Mouse (Mus musculus): Measurements from ENCODE around the gene Dusp18.

DNA sequence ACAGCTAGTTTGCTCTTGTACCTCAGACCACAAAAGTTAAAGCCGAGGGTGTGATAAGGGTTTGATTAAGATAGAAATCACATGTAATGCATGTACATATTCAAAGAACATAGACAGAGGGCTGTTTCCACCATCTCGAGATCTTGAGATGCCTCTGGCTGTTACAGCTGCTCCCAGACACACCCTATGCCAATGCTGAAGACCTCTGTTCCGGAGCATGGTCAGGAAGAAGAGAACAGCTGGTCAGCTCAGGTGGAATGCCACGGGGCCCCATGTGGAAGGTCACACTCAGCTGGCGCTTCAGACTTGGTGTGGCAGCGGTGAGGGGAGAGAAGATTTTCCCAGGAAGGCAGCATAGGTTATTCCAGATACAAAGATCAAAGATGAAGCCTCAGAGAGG lies 9.6 kb downstream of the Dusp18 start:
- TF ChIP-seq TBP (IDR thresholded peaks at IDR 0.05; ENCODE audit: low read depth, low read length): no peak
- TF ChIP-seq EP300 (IDR thresholded peaks at IDR 0.05; ENCODE audit: low read depth in 1 of 2, low read length in 2 of 2): no peak

Measured in MEL (cell line).